Mouse (Mus musculus): ENCODE data around the gene Foxn1.

DNA sequence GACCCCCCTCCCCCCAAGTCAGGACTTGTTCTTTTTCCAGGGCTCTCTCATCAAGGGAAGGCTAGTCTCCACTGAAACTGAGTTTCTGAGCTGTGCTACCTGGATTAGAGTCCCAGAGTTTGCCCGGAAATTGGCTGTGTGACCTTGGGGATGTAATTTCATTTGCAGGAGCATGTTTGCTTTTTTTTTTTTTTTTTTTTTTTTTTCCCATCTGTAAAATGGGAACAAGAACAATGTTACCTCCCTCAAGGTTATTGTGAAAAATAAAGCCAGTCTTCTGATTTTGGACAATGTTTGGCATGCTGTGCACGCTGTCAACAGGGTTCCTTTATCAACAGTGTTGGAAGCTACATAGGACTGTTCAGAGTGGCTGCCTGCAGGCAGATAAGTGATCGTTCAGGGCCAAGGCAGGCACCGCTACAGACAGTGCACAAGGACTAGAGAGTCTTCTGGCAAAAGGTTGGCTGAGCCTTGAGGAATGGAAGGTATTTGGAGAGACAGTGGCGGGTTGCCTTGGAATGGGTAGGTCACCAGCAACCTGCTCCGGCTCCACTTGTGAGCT lies 41.9 kb downstream of the Foxn1 start:
- no peak for TF ChIP-seq POLR2A (IDR thresholded peaks at IDR 0.05; ENCODE audit: borderline replicate concordance, control insufficient read depth, low read depth, low read length)
- TF ChIP-seq CTCF (IDR thresholded peaks at IDR 0.05; ENCODE audit: control insufficient read depth, insufficient read depth, low read length) = no peak

All from bone marrow, adult 2 months (tissue).